In genomic region chr9:61277369-61278215, GRCm38 (mm10) we compare ENCODE assay signal across 8 mouse cellular contexts.
A peak's percentile ranks its signal among the peaks of the same experiment; 100 is the strongest.
DNase-seq lines count a peak whose midpoint lies in the region; ATAC-seq lines count a peak whose summit lies in the region.

No protein-coding gene starts in this region.

- 9% methylated on average over 21 of the region's 21 CpGs for WGBS in forebrain, embryonic 16.5 days
- 10% methylated on average over 21 of the region's 21 CpGs for WGBS in hindbrain, embryonic 15.5 days

- no peaks in the 10 kb centered on the region for H3K36me3 ChIP-seq in forebrain, embryonic 16.5 days (ENCODE audit: control insufficient read depth, insufficient read depth)
- no peaks in the 10 kb centered on the region for H3K36me3 ChIP-seq in hindbrain, embryonic 15.5 days

- 0 out of 2 replicates have a peak overlapping the region, but pooled peaks have one; percentile 37 for H3K27ac ChIP-seq in forebrain, embryonic 16.5 days (ENCODE audit: low read length)
- H3K27ac ChIP-seq in hindbrain, embryonic 15.5 days (replicated peaks): no peak overlapping the region

- 0 out of 2 replicates have a peak overlapping the region, but pooled peaks have one; percentile 4 for H3K4me3 ChIP-seq in forebrain, embryonic 16.5 days (replicated peaks; ENCODE audit: low read length)
- H3K4me3 ChIP-seq in hindbrain, embryonic 15.5 days: no peak overlapping the region

- peak; percentile 86 for DNase-seq in ES-CJ7 (ENCODE audit: low read depth, low spot score)
- DNase-seq in c-Kit-positive CD71-positive TER-119-negative erythroid progenitor cells, embryonic 14.5 days (ENCODE audit: low read depth): peak; percentile 29
- DNase-seq in left cerebral cortex, adult 18-20 months (ENCODE audit: low spot score in 2 of 2): peak; percentile 35 to 49
- DNase-seq in lung, postnatal 36 days: peak; percentile 80
- peak; percentile 61 to 70 for DNase-seq in right cerebral cortex, adult 2 months (ENCODE audit: low spot score in 2 of 2)

- peak overlapping the region; percentile 35 for H3K4me2 ChIP-seq in forebrain, embryonic 16.5 days (ENCODE audit: low read length)
- H3K4me2 ChIP-seq in hindbrain, embryonic 15.5 days: peak overlapping the region; percentile 25

- no peaks in the 10 kb centered on the region for H3K9me3 ChIP-seq in forebrain, embryonic 16.5 days (ENCODE audit: control insufficient read depth, low read length)
- no peaks in the 10 kb centered on the region for H3K9me3 ChIP-seq in hindbrain, embryonic 15.5 days

- peaks cover 24% of the 10 kb centered on the region for H3K4me1 ChIP-seq in forebrain, embryonic 16.5 days (replicated peaks; ENCODE audit: control insufficient read depth, insufficient read depth, low read length)
- H3K4me1 ChIP-seq in hindbrain, embryonic 15.5 days (replicated peaks): peaks cover 27% of the 10 kb centered on the region

- ATAC-seq in forebrain, embryonic 16.5 days: peak; percentile 93
- ATAC-seq in hindbrain, embryonic 15.5 days (ENCODE audit: low FRiP score, low read depth): peak; percentile 61; the same call in 1 of the 2 replicates
- ATAC-seq in erythroblast, adult 5-6 weeks (replicated peaks; ENCODE audit: low FRiP score, poor library complexity, severe bottlenecking): no peak

- no peak overlapping the region for H3K9ac ChIP-seq in forebrain, embryonic 16.5 days (replicated peaks; ENCODE audit: low read depth, low read length)
- H3K9ac ChIP-seq in hindbrain, embryonic 15.5 days: no peak overlapping the region

- H3K27me3 ChIP-seq in forebrain, embryonic 16.5 days (replicated peaks; ENCODE audit: control insufficient read depth, insufficient read depth, low read length): peaks cover 4% of the 10 kb centered on the region; the same call in 1 of the 2 replicates
- 0 out of 2 replicates have a peak, but pooled peaks cover 5% of the 10 kb centered on the region for H3K27me3 ChIP-seq in hindbrain, embryonic 15.5 days

Comparison
In these comparisons a context has a peak if more than half of its experiments do, and no peak if none do; other contexts are left out.
1. DNase-seq: peak in every context shown above with its lines; median percentile 86 in ES-CJ7; 80 in lung, postnatal 36 days; 66 in right cerebral cortex, adult 2 months; 42 in left cerebral cortex, adult 18-20 months; 29 in c-Kit-positive CD71-positive TER-119-negative erythroid progenitor cells, embryonic 14.5 days.